Mouse (Mus musculus) effector memory CD4-positive, alpha-beta T cell, adult 7 months (primary cell): ENCODE data around the gene Strbp. TPM values are rescaled to one million over a fixed set of nuclear protein-coding genes. Genes with fewer than 3 reads are reported as not detected.

ENCODE experiments used
- polyA plus RNA-seq: library from polyadenylated mRNA; unstranded; fragments of 100-300 nt; shearing (Covaris generic); gene quantifications from one replicate; pipeline ENCODE4 v1.2.1, GENCODE M21; 2017

The Strbp gene
- 30.1 TPM for polyA plus RNA-seq

GRCm38 (mm10) chr2:37703230-37703954 is at the start of gene Strbp:
Gene Strbp, minus strand, starts transcription at chr2:37703859.

GRCm38 (mm10) chr2:37516030-37516710 is 187.5 kb downstream of the Strbp start, which contains the start of gene Gpr21:
Gene Gpr21, plus strand, starts transcription at chr2:37516332.

GRCm38 (mm10) chr2:37442611-37443591 is 260.8 kb downstream of the Strbp start, which contains the start of the genes Zbtb26, Zbtb6 and Rabgap1:
Gene Zbtb26, minus strand, starts transcription at chr2:37443135.
Gene Zbtb6, minus strand, starts transcription at chr2:37443171.
Gene Rabgap1, plus strand, starts transcription at chr2:37443279.

Other genes with a start within 250 kb of the Strbp start
- gene Gpr21, start 187.5 kb downstream of the Strbp start, polyA plus RNA-seq = 0.21 TPM
- gene Crb2, start 72.4 kb upstream of the Strbp start, polyA plus RNA-seq = 0.29 TPM